Mouse (Mus musculus) liver, embryonic 11.5 days (tissue): ENCODE data around the gene Rdh12. TPM values are rescaled to one million over a fixed set of nuclear protein-coding genes. Genes with fewer than 3 reads are reported as not detected.

ENCODE experiments used
- ATAC-seq: fragments of 200-750 bp; cut with Nextera tagmentation; replicated peaks from 2 replicates; pipeline ENCODE4 v1.8.0; 2017; ENCODE audit warnings: moderate number of reproducible peaks, mild to moderate bottlenecking, moderate TSS enrichment, moderate library complexity; ENCODE audit not compliant: low FRiP score
- DNase-seq: peaks from one replicate; pipeline ENCODE4 v3.0.0-alpha.2; 2017; ENCODE audit warnings: low spot score
- H3K27ac ChIP-seq: fragments of 300-500 bp; sonication (generic); 2 replicates; pipeline ENCODE4 v1.5.1; 2014; ENCODE audit warnings: mild to moderate bottlenecking, low read depth, low read length, control low read depth
- H3K27me3 ChIP-seq: fragments of 300-500 bp; sonication (generic); replicated peaks from 2 replicates; pipeline ENCODE4 v1.6.1; 2014; ENCODE audit warnings: low read length, mixed read lengths; ENCODE audit not compliant: control insufficient read depth, insufficient read depth
- H3K36me3 ChIP-seq: fragments of 300-500 bp; sonication (generic); 2 replicates; pipeline ENCODE4 v1.6.1; 2014; ENCODE audit warnings: mild to moderate bottlenecking, low read length, moderate library complexity, mixed read lengths; ENCODE audit not compliant: control insufficient read depth, insufficient read depth
- H3K4me1 ChIP-seq: fragments of 300-500 bp; sonication (generic); replicated peaks from 2 replicates; pipeline ENCODE4 v1.6.1; 2014; ENCODE audit warnings: low read length, mixed read lengths; ENCODE audit not compliant: control insufficient read depth, insufficient read depth
- H3K4me2 ChIP-seq: fragments of 300-500 bp; sonication (generic); 2 replicates; pipeline ENCODE4 v1.6.1; 2014; ENCODE audit warnings: mild to moderate bottlenecking, control low read depth, moderate library complexity
- H3K4me3 ChIP-seq: fragments of 300-500 bp; sonication (generic); 2 replicates; pipeline ENCODE4 v1.5.1; 2014; ENCODE audit warnings: low read depth, low read length, control low read depth
- H3K9ac ChIP-seq: fragments of 300-500 bp; sonication (generic); 2 replicates; pipeline ENCODE4 v1.6.1; 2014; ENCODE audit warnings: low read depth, low read length, control low read depth
- H3K9me3 ChIP-seq: fragments of 300-500 bp; sonication (generic); 2 replicates; pipeline ENCODE4 v1.6.1; 2016; ENCODE audit warnings: low read length, inconsistent platforms, mixed read lengths; ENCODE audit not compliant: control insufficient read depth
- WGBS: fragments of 180-500 bp; shearing (Covaris S2); extraction: QIAGEN DNeasy Blood & Tissue Kit; methylation state at CpG from one replicate; pipeline ENCODE4 v1.1.7; 2014; 5-methylcytosine and 5-hydroxymethylcytosine counted together
- polyA plus RNA-seq: library from polyadenylated mRNA; unstranded; fragments of >200 nt; fragmentation: Nextera tagmentation; extraction: Ambion mirVana; gene quantifications from 2 replicates; pipeline ENCODE4 v1.2.1, GENCODE M21; 2014

The Rdh12 gene
- polyA plus RNA-seq, 1 experiment from 2014 or later: 0.58 TPM

DNA sequence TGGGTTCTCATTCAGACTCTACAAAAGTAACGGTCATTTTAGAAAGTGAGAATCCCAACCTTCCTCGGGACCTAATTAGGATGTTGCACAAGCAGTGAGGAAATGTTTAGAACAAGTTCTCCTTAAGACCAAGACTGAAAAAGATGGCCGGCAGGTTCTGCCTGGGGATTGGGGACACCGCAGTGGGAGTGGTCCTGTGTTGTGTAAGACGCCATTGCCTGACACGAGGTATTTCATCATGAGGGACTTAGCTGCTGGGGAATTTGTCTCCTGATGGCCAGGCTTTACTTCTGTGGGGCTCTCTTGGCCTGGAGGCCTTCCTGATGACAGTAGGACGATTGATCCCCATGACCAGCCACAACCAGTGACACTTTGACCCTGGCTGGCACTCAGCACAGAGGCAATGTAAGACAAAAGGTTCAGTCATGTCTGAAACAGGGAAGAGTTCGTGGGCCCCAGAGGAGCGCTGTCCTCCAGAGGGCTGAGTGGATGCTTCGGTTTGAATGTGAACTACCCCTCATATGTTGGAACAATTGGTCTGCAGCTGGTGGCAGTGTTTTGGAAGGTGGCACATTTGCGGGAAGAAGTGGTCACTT, 26.9 kb downstream of the Rdh12 start:
- H3K27me3 ChIP-seq: no peaks in the 10 kb centered on the region
- 85% methylated on average over 11 of the region's 11 CpGs for WGBS
- no peak overlapping the region for H3K9ac ChIP-seq
- no peak overlapping the region for H3K27ac ChIP-seq
- H3K4me1 ChIP-seq: no peaks in the 10 kb centered on the region
- H3K9me3 ChIP-seq: no peaks in the 10 kb centered on the region
- peaks cover 14% of the 10 kb centered on the region for H3K36me3 ChIP-seq
- H3K4me3 ChIP-seq: no peak overlapping the region
- H3K4me2 ChIP-seq: no peak overlapping the region
- ATAC-seq (no peak), DNase-seq (no peak)

GRCm38 (mm10) chr12:79241985-79242384, 33.3 kb downstream of the Rdh12 start:
- Histone ChIP-seq H3K4me2 (no peak overlapping the region), H3K9ac (no peak overlapping the region), H3K9me3 (no peaks in the 10 kb centered on the region), H3K4me1 (no peaks in the 10 kb centered on the region), H3K4me3 (no peak overlapping the region), H3K27me3 (no peaks in the 10 kb centered on the region), H3K36me3 (peaks cover 28% of the 10 kb centered on the region), H3K27ac (no peak overlapping the region)
- DNase-seq: no peak
- no peak for ATAC-seq
- 84% methylated on average over 2 of the region's 2 CpGs for WGBS

- H3K9ac ChIP-seq: no peak overlapping the region
- 65% methylated on average over 6 of the region's 6 CpGs for WGBS
- H3K27ac ChIP-seq: no peak overlapping the region
- H3K4me3 ChIP-seq: no peak overlapping the region
- H3K9me3 ChIP-seq: no peaks in the 10 kb centered on the region
- no peaks in the 10 kb centered on the region for H3K4me1 ChIP-seq
- H3K27me3 ChIP-seq: no peaks in the 10 kb centered on the region
- DNase-seq (no peak), ATAC-seq (no peak)
- H3K36me3 ChIP-seq: peaks cover 28% of the 10 kb centered on the region
- no peak overlapping the region for H3K4me2 ChIP-seq
These were observed 34.2 kb downstream of the Rdh12 start for GRCm38 (mm10) chr12:79242921-79243320.

GRCm38 (mm10) chr12:79248110-79248509, 39.4 kb downstream of the Rdh12 start:
- Histone ChIP-seq H3K4me2 (no peak overlapping the region), H3K27me3 (no peaks in the 10 kb centered on the region), H3K4me1 (no peaks in the 10 kb centered on the region), H3K9ac (no peak overlapping the region), H3K9me3 (no peaks in the 10 kb centered on the region), H3K36me3 (peaks cover 29% of the 10 kb centered on the region), H3K27ac (no peak overlapping the region), H3K4me3 (no peak overlapping the region)
- DNase-seq: no peak
- ATAC-seq: no peak
- WGBS: 80% methylated on average over 3 of the region's 3 CpGs

DNA sequence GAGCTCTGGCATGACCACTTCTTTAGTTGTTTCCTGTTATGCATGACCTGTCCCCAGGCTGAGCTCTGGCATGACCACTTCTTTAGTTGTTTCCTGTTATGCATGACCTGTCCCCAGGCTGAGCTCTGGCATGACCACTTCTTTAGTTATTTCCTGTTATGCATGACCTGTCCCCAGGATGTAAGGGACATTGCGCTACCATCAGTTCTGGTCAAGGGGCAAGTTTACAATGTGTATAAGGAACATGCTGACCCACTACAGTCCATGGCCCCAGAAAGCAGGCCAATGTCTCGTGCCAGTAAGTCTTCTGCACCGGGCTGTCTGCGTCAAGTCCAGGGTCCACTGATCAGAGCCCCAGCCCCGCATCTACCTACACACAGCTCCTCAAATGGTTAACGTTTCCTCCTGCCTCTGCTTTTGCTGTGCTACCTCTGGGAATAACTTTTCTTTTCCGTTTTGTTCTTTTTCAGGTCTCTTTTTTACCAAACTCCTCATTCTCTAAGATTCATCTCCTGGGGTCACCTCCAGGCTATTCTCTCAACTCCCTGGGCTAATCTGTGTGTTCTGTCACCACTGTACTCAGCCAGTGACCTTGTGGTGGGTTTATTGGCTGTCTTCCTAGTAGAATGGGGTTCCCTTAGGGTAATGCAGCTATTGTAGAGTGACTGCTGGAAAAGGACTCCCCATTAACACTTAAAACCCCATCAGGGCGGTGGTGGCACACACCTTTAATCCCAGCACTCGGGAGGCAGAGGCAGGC, 44.8 kb downstream of the Rdh12 start:
- Histone ChIP-seq H3K9ac (no peak overlapping the region), H3K27me3 (no peaks in the 10 kb centered on the region), H3K4me1 (no peaks in the 10 kb centered on the region), H3K4me2 (no peak overlapping the region), H3K36me3 (peaks cover 26% of the 10 kb centered on the region), H3K4me3 (no peak overlapping the region), H3K27ac (no peak overlapping the region), H3K9me3 (no peaks in the 10 kb centered on the region)
- DNase-seq (no peak), ATAC-seq (no peak)
- WGBS: 90% methylated on average over 9 of the region's 9 CpGs

DNA sequence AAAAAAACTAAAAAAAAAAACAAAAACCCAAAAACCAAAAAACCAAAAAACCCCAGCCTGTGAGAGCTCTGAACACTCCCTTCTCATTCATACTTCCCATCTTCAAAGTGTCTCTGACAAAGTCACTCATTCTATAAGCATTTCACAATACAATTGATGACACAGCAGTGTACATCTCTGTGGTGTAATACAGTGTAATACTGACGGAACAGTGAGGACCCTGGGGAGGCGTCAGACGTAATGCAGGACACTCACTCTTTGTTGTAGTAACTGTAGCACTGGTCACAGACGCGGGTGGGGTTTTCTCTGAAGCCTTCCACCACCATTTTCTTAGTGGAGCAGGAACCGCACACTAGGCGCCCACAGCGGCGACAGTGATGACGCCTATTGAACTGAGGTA, 46.3 kb downstream of the Rdh12 start:
- no peak overlapping the region for H3K4me2 ChIP-seq
- 92% methylated on average over 10 of the region's 10 CpGs for WGBS
- DNase-seq (no peak), ATAC-seq (no peak)
- H3K4me1 ChIP-seq: no peaks in the 10 kb centered on the region
- no peak overlapping the region for H3K27ac ChIP-seq
- peaks cover 26% of the 10 kb centered on the region; the same call in 1 of the 2 replicates for H3K36me3 ChIP-seq
- H3K9me3 ChIP-seq: no peaks in the 10 kb centered on the region
- no peak overlapping the region for H3K9ac ChIP-seq
- no peaks in the 10 kb centered on the region for H3K27me3 ChIP-seq
- H3K4me3 ChIP-seq: no peak overlapping the region

DNA sequence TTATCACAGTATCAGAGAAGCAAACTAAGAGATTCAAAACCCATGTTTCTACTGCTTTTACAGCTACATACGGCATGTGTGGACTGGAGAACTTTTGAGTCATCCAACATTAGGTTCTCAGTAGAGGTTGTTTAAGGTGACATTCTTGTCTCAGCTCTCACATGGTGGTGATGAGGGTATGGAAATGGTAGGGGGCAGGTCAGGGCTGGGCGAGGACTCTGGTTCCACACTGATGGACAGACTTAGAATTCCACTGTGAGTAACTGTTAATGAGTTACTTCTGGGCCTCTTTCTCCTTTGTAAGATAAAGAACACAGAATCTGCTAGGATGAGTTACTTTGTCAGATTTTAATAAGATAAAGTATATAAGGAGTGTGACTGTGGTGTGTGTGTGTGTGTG, 51.4 kb downstream of the Rdh12 start:
- no peaks in the 10 kb centered on the region for H3K4me1 ChIP-seq
- WGBS: 94% methylated on average over 2 of the region's 2 CpGs
- no peak overlapping the region for H3K4me2 ChIP-seq
- no peaks in the 10 kb centered on the region for H3K27me3 ChIP-seq
- H3K9ac ChIP-seq: no peak overlapping the region
- no peaks in the 10 kb centered on the region for H3K9me3 ChIP-seq
- no peak for ATAC-seq
- DNase-seq: no peak
- H3K36me3 ChIP-seq: peaks cover 30% of the 10 kb centered on the region
- H3K4me3 ChIP-seq: no peak overlapping the region
- no peak overlapping the region for H3K27ac ChIP-seq

- H3K9ac ChIP-seq: no peak overlapping the region
- no peaks in the 10 kb centered on the region for H3K4me1 ChIP-seq
- no peak overlapping the region for H3K4me2 ChIP-seq
- H3K9me3 ChIP-seq: no peaks in the 10 kb centered on the region
- ATAC-seq (no peak), DNase-seq (no peak)
- no peak overlapping the region for H3K4me3 ChIP-seq
- peaks cover 31% of the 10 kb centered on the region for H3K36me3 ChIP-seq
- no peaks in the 10 kb centered on the region for H3K27me3 ChIP-seq
- WGBS: 53% methylated on average over 5 of the region's 5 CpGs
- H3K27ac ChIP-seq: no peak overlapping the region
These were observed 52.3 kb downstream of the Rdh12 start for GRCm38 (mm10) chr12:79261035-79261434.
